Mouse (Mus musculus) right cerebral cortex, postnatal 4 days (tissue): ENCODE measurements at regions not wholly inside any gene's neighbourhood (a gene's known extent, or its start where the extent isn't known, plus 50 kb on each side); places are given as distances from the start of the nearest gene placed in this dataset.
A peak's percentile ranks its signal among the peaks of the same experiment; 100 is the strongest.

Source experiments
- DNase-seq: peaks from one replicate; pipeline ENCODE4 v3.0.0-alpha.2; 2022

- no peak for DNase-seq
These were observed 126.3 kb upstream of the Ednra start for GRCm38 (mm10) chr8:77850523-77850922.

- no peak for DNase-seq
These were observed 146.0 kb upstream of the Ednra start for GRCm38 (mm10) chr8:77870264-77870663.

DNA sequence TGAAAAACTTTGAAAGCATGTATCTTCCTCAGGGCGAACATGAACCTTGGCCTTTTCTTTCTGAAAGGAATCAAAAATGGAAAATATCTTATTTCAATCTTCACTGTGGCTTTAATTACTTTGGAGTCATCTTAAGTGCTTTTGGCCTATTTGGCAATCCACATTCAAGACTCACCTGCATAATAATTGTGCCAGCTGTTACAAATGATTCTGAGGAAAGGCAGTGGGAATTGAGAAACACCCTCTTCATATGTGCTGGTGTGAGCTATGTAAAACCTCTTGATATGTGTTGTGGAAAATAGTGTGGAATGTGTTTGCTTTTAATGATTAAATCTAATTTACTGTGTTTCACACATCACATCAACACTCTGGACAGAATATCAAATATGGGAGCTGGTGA, 148.5 kb upstream of the Ednra start:
- no peak for DNase-seq

DNA sequence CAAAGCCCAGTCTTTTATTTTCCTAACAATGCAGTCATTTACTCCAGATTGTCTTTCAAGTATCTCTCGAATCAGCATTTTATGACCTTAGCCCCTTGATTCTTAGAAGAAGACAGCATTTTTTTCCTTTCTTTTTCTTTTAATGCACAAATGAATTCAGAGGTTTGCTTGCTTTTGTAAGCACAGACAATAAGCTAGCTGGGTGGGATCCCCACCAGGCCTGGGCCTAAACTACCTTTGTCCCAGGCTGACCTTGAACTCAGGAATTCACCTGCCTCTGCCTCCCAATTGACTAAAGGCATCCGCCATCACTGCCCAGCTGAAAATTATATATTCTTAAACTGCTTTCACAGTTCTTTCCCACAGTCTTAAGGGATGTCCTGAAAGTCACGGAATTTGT, 195.5 kb upstream of the Ednra start:
- DNase-seq = no peak

GRCm38 (mm10) chr8:77921868-77922267, 197.6 kb upstream of the Ednra start:
- no peak for DNase-seq

- no peak for DNase-seq
These were observed 223.4 kb upstream of the Ednra start for GRCm38 (mm10) chr8:77947702-77948101.

GRCm38 (mm10) chr8:77949640-77950039, 225.4 kb upstream of the Ednra start:
- DNase-seq = no peak

DNA sequence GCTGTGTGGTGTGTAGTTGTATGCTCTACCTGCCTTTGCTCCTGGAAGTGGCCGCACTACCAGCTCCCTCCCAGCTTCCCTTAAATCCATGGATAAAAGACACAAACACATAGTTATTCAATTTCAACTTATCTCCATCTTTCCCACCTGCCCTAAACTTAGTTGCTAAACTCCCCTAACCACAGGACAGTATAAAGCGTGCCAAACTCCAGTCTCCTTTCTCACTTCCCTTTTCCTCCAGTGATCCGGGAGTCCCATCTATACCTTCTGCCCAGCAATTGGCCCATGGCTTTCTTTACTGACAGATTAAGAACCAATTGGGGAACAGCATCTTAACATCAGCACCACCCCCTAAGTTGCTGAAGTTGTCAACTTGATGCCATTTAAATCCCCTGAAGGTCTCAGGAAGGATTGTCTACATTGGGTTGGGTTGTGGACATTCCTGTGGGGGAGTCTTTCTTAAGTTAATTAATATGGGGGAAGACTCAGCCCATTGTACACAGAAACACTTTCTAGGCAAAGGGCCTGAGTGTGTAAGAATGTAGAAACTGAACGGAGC, 234.6 kb upstream of the Ednra start:
- no peak for DNase-seq

DNA sequence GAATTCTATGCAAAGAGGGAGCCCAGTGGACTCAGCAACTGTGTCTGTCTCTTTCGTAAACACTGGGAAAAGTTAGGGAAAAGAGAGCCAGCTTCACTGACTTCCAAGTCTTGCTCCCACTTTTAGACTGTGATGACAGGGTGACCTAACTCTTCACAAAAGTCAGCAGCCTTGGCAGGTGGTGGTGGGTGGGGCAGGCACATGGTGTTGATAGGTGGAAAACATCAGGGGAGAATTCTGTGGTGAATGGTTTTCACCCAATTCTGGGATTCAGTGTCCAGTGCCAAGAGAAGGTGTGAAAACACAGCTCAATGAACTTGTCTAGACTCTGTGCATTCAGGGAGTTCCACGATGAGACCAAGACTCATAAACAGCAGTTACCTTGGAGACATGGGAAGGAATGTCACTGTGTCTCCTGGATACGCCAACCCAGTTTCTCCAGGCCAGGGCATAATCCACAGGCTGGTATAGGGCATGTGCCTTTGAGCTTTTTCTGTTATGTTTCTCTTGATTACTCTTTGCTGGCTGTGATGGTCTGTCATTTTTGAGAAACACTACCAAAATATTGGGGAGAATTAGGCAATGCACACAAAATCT, 238.9 kb upstream of the Ednra start:
- DNase-seq = no peak

- no peak for DNase-seq
These were observed 242.7 kb upstream of the Ttc29 start for GRCm38 (mm10) chr8:77970378-77970777.

GRCm38 (mm10) chr8:77973714-77974113, 239.4 kb upstream of the Ttc29 start:
- no peak for DNase-seq

DNA sequence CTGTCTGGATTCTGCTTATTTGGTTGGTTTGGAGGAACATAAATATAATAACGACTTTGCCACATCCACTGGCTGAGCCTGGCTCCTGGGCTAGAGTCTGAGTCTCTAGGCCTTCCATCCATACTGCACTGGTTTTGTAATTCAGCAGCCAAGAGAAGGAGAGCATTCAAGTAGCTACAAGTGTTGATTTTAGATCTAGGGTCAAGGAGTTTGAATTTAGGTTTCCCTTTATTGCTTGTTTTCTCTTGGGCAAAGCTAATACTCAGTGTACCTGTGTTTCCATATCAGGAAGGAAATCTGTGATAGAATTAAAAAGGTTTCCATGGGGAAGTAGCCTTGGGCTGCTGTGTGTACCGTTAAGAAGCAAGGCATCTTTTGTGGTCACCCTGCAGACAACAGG, 234.0 kb upstream of the Ttc29 start:
- no peak for DNase-seq

DNA sequence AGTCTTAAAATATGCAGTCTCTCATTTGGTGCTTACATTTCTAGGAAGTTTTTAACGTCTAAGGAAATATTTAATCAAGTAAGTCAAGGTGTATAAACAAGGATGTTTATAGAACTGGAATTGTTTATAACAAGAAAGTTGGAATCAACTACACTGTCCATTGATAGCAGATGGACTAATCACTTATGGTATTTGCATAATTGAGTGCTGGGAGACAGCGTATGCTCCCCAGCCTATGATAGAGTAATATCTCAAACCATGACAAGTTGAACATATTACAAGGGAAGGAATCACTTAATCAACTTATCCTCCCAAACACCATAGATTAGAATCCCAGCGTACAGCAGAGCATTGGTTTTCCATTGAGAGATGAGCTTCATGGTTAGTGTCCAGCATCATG, 232.4 kb upstream of the Ttc29 start:
- DNase-seq = no peak

DNA sequence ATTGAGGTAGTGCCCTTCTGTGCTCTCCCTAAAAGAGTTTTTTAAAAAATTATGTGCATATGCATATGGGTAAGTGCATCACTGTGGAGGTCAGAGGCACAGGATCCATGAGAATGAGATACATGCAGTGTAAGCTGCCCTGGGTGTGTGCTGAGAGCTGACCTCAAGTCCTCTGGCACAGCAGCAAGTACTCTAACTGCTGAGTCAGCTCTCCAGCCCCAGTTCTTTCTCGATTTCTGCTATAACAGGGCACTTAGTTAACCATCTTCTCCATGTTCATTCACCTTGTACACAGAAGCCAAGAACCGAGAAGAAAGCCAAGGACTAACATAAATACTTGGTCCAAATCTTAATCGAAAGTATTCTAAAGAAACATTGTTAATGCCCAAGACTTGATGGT, 231.1 kb upstream of the Ttc29 start:
- no peak for DNase-seq

DNA sequence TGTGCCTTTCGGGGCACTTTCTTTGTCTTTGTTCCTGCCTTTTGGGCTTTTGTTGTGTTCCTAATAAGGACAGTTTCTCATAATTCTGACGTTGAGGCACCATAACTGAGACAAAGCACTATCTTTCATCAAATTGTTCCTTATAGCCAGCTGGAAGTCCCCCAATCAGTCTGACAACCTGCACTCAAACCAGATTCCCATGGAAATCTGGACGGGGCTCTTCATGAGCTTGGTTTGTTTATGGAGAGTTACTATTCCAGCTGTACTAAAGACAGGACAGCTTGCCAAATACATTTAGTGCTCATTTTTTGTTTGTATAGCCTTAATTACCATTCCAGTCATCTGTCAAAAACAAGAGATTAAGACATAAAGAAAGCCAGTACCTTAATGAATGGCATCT, 229.6 kb upstream of the Ttc29 start:
- DNase-seq = no peak

DNA sequence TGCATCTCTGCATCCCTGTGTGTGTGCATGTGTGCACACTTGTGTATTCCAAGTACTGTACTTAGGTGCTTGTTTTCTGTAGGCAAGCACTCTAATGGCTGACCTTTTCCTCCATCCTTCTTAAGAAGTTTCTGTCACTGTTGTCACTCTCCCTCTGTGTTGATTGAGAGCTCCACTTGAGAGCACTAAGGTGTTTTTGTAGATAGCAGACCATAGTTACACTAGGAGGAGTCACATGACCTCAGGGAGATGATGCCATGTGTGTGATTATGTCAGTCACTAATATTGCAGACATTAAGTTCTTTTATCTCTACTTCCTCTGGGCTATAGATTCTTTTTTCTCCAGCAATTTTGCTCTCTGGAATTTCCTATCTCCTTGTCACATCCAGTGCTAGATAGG, 225.9 kb upstream of the Ttc29 start:
- no peak for DNase-seq

- DNase-seq = no peak
These were observed 224.6 kb upstream of the Ttc29 start for GRCm38 (mm10) chr8:77988291-77989056.

- no peak for DNase-seq
These were observed 222.0 kb upstream of the Ttc29 start for GRCm38 (mm10) chr8:77991050-77991449.

DNA sequence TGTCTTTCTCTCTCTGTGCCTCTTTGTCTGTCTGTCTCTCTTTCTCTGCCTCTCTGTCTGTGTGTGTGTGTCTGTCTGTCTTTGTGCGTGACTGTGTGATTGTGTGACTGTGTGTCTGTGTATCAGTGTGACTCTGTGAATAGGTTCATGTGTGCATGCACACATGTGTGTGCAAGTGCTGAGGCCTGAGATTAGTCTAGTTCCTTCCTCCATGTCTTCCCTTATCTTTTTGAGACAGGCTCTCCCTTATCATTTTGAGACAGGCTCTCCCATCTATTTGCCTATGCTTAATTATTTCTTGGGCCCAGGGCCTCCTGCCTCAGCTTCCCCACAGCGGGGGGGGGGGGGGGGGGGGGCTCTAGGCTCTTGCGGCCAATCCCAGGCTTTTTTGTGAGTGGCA, 212.8 kb upstream of the Ttc29 start:
- no peak for DNase-seq

GRCm38 (mm10) chr8:78001656-78002055, 211.4 kb upstream of the Ttc29 start:
- no peak for DNase-seq

GRCm38 (mm10) chr8:78002071-78002470, 211.0 kb upstream of the Ttc29 start:
- no peak for DNase-seq

- peak; percentile 56 for DNase-seq
These were observed 209.1 kb upstream of the Ttc29 start for GRCm38 (mm10) chr8:78003888-78004543.

GRCm38 (mm10) chr8:78004891-78005290, 208.2 kb upstream of the Ttc29 start:
- DNase-seq = no peak

DNA sequence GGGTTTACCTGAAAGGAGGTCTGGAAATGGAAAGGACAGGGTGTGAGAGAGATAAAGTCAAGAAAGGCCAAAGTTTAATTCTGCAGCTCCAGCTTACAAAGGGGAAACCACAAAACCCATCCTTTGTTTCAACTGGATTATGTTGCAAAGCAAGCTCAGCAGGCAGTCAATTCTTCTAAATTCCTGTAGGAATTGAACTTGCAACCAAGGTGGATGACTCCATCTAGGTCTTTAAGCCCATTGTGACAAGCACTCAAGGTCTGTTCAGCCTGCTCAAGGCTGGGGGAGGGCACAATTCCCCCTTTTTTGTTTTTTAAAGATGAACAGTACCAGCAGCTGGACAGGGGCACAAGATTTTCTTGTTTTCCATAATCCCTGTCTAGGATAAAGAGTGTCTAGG, 200.0 kb upstream of the Ttc29 start:
- no peak for DNase-seq
